Mouse (Mus musculus) MEL (cell line): Measurements from ENCODE around the gene Ezh1.
"Not testable (repeated sequence)": the region's sequence is repeated elsewhere in the genome, so short reads cannot be mapped to it uniquely, and the experiment has no call there.

Source experiments
- CTCF ChIP-seq, 3 experiments: IDR thresholded peaks in 2 of 3; conservative IDR thresholded peaks in 1 of 3; 2 replicates each; pipeline ENCODE4 v1.5.1; 2011 to 2012; ENCODE audit warnings: low read length in 3 of 3, low read depth in 2 of 3, mild to moderate bottlenecking in 2 of 3, improper control_type of control experiment in 1 of 3, inconsistent platforms in 1 of 3, mixed read lengths in 1 of 3, moderate library complexity in 1 of 3; ENCODE audit not compliant: control insufficient read depth in 1 of 3, insufficient read depth in 1 of 3, poor library complexity in 1 of 3, severe bottlenecking in 1 of 3
- E2F4 ChIP-seq: IDR thresholded peaks from 2 replicates; pipeline ENCODE4 v1.6.1; 2011; ENCODE audit warnings: low read depth, low read length, improper control_type of control experiment, borderline replicate concordance
- EP300 ChIP-seq, 2 experiments: IDR thresholded peaks; 2 replicates each; pipeline ENCODE4 v1.6.1; 2011; ENCODE audit warnings: improper control_type of control experiment in 2 of 2, low read length in 2 of 2, low read depth in 1 of 2, mild to moderate bottlenecking in 1 of 2
- MAX ChIP-seq: IDR thresholded peaks from 2 replicates; pipeline ENCODE4 v1.6.1; 2011; ENCODE audit warnings: low read length, improper control_type of control experiment
- MYB ChIP-seq: IDR thresholded peaks from 2 replicates; pipeline ENCODE4 v1.6.1; 2011; ENCODE audit warnings: mild to moderate bottlenecking, low read depth, low read length, improper control_type of control experiment
- POLR2AphosphoS2 ChIP-seq: IDR thresholded peaks from 2 replicates; pipeline ENCODE4 v1.6.1; 2011; ENCODE audit warnings: low read length, improper control_type of control experiment
- USF1 ChIP-seq: IDR thresholded peaks from 2 replicates; pipeline ENCODE4 v1.6.1; 2014; ENCODE audit warnings: low read depth, mild to moderate bottlenecking, inconsistent platforms, low read length, improper control_type of control experiment, moderate library complexity

DNA sequence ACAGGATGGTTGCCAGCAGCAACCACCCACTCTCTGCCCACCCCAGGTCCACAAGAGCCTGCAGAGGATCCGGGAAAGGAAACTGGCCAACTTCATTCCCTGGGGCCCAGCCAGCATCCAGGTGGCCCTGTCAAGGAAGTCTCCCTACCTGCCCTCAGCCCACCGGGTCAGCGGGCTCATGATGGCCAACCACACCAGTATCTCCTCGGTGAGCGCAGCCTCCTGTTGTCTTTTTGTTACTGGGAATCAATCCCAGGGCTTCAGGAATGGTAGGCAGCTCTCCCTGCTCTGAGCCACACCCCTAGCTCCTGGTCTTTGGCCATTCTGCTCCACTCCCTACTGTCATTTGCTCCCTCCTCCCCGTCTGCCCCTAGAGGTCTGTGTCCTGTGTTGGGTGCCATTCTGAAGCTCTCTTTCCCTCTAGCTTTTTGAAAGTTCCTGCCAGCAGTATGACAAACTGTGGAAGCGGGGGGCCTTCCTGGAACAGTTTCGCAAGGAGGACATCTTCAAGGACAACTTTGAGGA lies 65.2 kb downstream of the Ezh1 start:
- not testable (repeated sequence) for TF ChIP-seq MYB; E2F4; POLR2AphosphoS2; CTCF (IDR thresholded peaks at IDR 0.05 in 2 of 3, conservative IDR thresholded peaks at IDR 0.05 in 1 of 3; ENCODE audit: control insufficient read depth in 1 of 3, insufficient read depth in 1 of 3, low read depth in 2 of 3, low read length in 3 of 3, poor library complexity in 1 of 3, severe bottlenecking in 1 of 3); EP300 (IDR thresholded peaks at IDR 0.05; ENCODE audit: low read depth in 1 of 2, low read length in 2 of 2); USF1; MAX
